Mouse (Mus musculus): ENCODE data around the gene Vmn2r59.
"Not testable (repeated sequence)": the region's sequence is repeated elsewhere in the genome, so short reads cannot be mapped to it uniquely, and the experiment has no call there.

- not testable (repeated sequence) for TF ChIP-seq CTCF (IDR thresholded peaks at IDR 0.05; ENCODE audit: control insufficient read depth, insufficient read depth, insufficient read length); USF1 (IDR thresholded peaks at IDR 0.05; ENCODE audit: low read depth)
Measured at GRCm38 (mm10) chr7:42107061-42107460, 48.2 kb upstream of the Vmn2r59 start.
